Mouse (Mus musculus) heart, postnatal 4 days (tissue): ENCODE measurements around the gene Ranbp17. TPM values are rescaled to one million over a fixed set of nuclear protein-coding genes. Genes with fewer than 3 reads are reported as not detected.
A peak's percentile ranks its signal among the peaks of the same experiment; 100 is the strongest.

Experiments
- DNase-seq: peaks from one replicate; pipeline ENCODE4 v3.0.0; 2021
- total RNA-seq, 2 experiments: library from RNA; stranded (reverse); gene quantifications; 2 replicates each; pipeline ENCODE4 v1.2.3; 2021

The Ranbp17 gene
- total RNA-seq, 2 experiments from 2014 or later, result 6.3 to 7.0 TPM

- no peak for DNase-seq
Measured at GRCm38 (mm10) chr11:33399346-33399745, 114.2 kb downstream of the Ranbp17 start.

- no peak for DNase-seq
Measured at GRCm38 (mm10) chr11:33398701-33399100, 114.8 kb downstream of the Ranbp17 start.

- DNase-seq, result no peak
Measured at GRCm38 (mm10) chr11:33396275-33396674, 117.3 kb downstream of the Ranbp17 start.

GRCm38 (mm10) chr11:33394093-33394492 lies 119.5 kb downstream of the Ranbp17 start:
- no peak for DNase-seq

GRCm38 (mm10) chr11:33388685-33389084 lies 124.9 kb downstream of the Ranbp17 start:
- no peak for DNase-seq

GRCm38 (mm10) chr11:33361867-33362266 lies 151.7 kb downstream of the Ranbp17 start:
- no peak for DNase-seq

GRCm38 (mm10) chr11:33349269-33349668 lies 164.3 kb downstream of the Ranbp17 start:
- DNase-seq, result no peak

- no peak for DNase-seq
Measured at GRCm38 (mm10) chr11:33342061-33342460, 171.5 kb downstream of the Ranbp17 start.

GRCm38 (mm10) chr11:33336552-33337121 lies 176.9 kb downstream of the Ranbp17 start:
- peak; percentile 54 for DNase-seq

GRCm38 (mm10) chr11:33335616-33336015 lies 177.9 kb downstream of the Ranbp17 start:
- DNase-seq, result no peak

- no peak for DNase-seq
Measured at GRCm38 (mm10) chr11:33332137-33332536, 181.4 kb downstream of the Ranbp17 start.

- no peak for DNase-seq
Measured at GRCm38 (mm10) chr11:33319006-33319611, 194.4 kb downstream of the Ranbp17 start.

- DNase-seq, result no peak
Measured at GRCm38 (mm10) chr11:33309566-33309965, 204.0 kb downstream of the Ranbp17 start.

GRCm38 (mm10) chr11:33300859-33301258 lies 212.7 kb downstream of the Ranbp17 start:
- no peak for DNase-seq

GRCm38 (mm10) chr11:33299371-33299770 lies 214.2 kb downstream of the Ranbp17 start:
- no peak for DNase-seq

GRCm38 (mm10) chr11:33297121-33297520 lies 216.4 kb downstream of the Ranbp17 start:
- DNase-seq, result no peak

GRCm38 (mm10) chr11:33295422-33295821 lies 218.1 kb downstream of the Ranbp17 start:
- peak; percentile 9 for DNase-seq

- no peak for DNase-seq
Measured at GRCm38 (mm10) chr11:33294063-33294462, 219.5 kb downstream of the Ranbp17 start.

- DNase-seq, result no peak
Measured at GRCm38 (mm10) chr11:33278571-33278970, 235.0 kb downstream of the Ranbp17 start.

- DNase-seq, result no peak
Measured at GRCm38 (mm10) chr11:33276637-33277036, 236.9 kb downstream of the Ranbp17 start, which contains the start of gene Gm12117. Gm12117 (minus strand) TSS chr11:33276737.

- no peak for DNase-seq
Measured at GRCm38 (mm10) chr11:33274816-33275215, 238.7 kb downstream of the Ranbp17 start.

GRCm38 (mm10) chr11:33274294-33274693 lies 239.3 kb downstream of the Ranbp17 start:
- DNase-seq, result no peak

- DNase-seq, result no peak
Measured at GRCm38 (mm10) chr11:33240295-33240694, 273.3 kb downstream of the Ranbp17 start.

- no peak for DNase-seq
Measured at GRCm38 (mm10) chr11:33234134-33234533, 279.4 kb downstream of the Ranbp17 start.
